Mouse (Mus musculus) inflammation-experienced regulatory T-cells, adult 6 months (primary cell): ENCODE data around the gene Zmiz1. TPM values are rescaled to one million over a fixed set of nuclear protein-coding genes. Genes with fewer than 3 reads are reported as not detected.
A peak's percentile ranks its signal among the peaks of the same experiment; 100 is the strongest.

Experiments
- ATAC-seq: one replicate; pipeline ENCODE4 v1.8.0; 2017
- polyA plus RNA-seq, 3 experiments: library from polyadenylated mRNA; unstranded; fragments of 100-300 nt; shearing (Covaris generic); gene quantifications; one replicate each; pipeline ENCODE4 v1.2.1; 2017

Zmiz1 gene
- polyA plus RNA-seq, 3 experiments from 2014 or later: 24.5 to 30.1 (median 26.1) TPM

DNA sequence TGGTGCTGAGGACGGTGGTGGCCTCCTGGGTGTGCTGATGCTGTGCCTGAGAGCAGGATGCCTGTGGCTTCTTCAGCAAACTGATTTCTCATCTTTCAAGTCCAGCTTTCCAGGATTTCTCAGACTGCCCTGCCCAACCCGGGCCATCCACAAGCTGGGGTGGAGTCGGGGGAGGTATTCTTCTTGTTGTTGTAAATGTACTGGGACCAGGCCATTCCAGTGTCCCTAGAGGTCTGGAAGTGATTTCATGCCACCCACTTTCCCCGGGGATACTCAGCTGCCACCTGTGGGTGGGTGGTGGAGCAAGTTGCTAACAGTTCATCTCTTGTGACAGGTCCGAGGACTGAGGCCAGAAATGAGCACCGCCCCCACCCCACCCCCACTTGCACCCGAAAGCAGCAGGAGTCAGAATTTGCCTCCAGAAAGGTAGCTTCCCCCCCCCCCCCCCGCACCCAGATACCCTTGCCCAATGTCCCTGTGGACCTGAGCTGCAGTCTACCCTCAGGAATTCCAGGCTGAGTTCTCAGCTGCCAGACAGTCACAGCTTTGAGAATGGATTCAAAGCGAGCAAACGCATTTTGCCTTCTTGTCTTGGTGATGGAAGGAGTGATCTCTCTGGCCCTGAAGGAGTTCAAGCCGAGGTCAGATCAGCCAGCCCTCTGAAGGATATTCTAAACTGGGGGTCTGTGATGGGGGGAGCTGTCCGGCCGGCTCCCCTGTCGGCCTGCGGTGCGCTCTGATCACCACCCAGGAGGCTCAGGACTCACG, 2.1 kb upstream of the Zmiz1 start:
- no peak for ATAC-seq

DNA sequence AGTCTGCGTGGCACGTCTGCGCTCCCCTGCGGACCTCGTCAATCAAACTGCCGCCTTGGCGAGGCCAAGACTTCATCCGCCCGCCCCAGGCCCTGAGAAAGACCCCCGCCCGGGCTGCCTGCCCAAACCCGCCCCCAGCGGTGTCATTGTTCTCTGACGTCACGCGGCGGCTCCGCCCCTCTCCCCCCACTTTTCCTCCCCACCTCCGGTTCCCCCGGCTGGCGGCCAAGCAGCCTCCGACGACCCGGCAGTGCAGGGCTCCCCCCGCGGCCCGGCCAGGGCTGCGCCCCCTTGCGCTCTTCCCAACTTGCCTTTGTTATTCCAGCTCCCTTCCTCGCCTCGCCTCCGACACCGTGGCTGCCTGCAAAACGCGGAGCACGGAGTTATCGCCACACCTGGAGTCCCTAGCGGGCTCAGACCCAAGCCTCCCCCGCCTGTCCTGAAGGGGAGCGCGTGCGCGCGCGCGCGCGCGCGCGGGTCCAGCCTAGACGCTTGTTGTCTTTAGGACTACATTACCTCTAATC, 1.5 kb upstream of the Zmiz1 start:
- ATAC-seq: peak; percentile 26

DNA sequence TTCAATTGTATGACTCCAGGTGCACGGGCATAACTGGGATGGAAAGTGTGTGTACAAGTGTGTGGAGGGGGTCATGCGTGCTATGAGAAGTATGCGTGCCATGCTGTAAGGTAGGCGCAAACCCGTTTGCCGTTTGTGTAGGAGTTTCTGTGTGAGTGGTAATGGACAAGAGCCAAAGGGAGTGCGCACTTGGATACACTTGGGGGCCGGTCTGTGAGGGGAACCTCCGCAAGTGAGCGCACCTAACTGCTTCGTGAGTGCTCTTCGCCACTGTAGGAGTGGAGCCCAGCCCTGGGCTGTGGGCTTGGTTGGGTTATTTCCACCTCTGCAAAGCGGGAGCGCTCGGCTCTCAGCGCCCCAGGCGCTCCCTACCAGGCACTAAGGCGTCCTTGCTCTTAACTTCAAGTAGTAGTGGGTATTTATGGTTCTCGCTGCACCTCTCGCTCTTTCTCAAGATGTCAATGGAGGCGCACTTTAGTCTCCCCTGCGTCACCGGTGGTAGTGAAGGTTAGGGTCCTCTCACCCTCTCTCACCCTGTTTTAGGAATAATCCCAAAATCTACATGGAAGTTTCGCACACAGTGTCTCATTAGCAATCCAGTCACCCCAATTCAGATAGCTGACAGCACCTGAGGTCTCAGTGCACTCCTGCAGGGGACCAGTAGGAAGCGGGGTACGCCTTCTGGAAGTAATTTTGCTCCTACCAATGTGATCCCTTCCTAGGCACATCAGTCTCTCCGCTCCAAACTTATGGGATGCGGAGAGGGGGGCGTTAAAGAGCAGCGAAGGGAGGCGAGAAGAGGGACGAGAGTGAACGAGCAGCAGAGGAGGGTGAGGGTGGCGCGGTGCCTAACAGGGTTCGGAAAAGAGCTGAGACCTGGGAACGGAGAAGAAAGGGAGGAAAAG, 622 bp upstream of the Zmiz1 start:
- peak; percentile 6 for ATAC-seq

DNA sequence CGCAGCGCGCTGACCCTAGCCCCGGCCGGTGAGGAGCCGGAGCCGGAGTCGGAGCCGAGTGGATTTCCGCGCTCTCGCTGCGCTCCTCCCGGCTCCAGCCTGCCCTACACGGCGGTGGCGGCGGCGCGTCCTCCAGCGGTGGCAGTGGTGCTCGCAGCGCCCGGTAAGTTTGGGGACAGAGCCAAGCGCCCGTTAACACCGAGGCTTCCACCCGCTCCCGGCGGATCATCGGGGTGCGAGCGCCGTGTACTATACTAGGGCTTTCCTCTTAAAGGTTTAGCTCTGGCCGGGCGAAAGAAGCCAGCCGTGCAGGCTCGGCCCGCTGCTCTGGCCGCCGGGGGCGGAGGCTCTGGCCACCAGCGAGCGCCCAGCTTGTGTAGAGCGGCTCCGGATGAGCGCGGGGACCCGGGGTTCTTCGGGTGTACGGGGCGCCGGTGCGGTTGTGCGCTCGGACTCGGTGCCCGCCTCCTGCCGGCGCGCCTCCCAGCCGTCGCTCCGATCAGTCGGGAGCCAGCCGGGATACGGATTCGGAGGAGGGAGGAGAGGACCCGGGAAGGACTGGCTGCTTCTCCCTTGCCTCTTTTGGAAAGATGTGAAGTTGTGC, 511 bp downstream of the Zmiz1 start:
- peak; percentile 29 for ATAC-seq

DNA sequence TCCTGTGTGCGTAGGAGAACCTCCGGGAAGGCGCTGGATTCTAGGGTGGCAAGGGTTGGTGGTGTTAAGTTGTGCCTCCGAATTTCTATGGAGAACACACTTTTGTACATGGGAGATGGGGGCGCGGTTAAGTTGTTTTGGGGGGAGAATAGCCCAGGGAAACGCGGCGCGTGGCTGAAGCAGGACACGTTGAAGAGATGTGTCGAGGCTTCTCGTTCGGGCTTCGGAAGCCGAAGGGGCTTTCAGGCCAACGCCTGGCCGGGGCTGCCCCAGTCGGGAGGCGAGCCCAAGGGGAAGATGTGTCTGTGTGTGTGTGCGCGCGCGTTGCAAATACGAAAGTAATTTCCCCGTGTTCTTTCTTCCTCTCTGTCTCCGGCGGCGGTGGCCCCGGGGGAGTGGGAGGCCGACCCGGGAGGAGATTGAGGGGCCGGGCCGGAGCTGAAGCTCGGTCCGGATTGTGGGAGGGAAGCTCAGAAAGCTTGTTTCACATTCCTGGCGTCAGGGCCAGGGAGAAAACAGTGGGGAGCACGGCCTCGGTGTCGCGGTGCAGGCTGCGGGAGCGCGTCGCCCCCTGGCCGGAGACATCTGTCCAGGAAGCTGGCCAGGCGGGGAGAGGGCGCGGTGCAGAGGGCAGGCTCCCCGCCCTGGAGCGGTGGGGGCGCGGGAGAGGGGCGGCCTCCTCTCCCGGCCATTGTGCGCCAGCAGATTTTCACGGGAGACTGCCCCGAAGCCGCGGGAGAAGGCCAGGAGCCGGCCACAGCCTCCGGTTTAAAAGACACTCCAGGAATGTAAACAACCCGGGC, 1.2 kb downstream of the Zmiz1 start:
- ATAC-seq: peak; percentile 45

DNA sequence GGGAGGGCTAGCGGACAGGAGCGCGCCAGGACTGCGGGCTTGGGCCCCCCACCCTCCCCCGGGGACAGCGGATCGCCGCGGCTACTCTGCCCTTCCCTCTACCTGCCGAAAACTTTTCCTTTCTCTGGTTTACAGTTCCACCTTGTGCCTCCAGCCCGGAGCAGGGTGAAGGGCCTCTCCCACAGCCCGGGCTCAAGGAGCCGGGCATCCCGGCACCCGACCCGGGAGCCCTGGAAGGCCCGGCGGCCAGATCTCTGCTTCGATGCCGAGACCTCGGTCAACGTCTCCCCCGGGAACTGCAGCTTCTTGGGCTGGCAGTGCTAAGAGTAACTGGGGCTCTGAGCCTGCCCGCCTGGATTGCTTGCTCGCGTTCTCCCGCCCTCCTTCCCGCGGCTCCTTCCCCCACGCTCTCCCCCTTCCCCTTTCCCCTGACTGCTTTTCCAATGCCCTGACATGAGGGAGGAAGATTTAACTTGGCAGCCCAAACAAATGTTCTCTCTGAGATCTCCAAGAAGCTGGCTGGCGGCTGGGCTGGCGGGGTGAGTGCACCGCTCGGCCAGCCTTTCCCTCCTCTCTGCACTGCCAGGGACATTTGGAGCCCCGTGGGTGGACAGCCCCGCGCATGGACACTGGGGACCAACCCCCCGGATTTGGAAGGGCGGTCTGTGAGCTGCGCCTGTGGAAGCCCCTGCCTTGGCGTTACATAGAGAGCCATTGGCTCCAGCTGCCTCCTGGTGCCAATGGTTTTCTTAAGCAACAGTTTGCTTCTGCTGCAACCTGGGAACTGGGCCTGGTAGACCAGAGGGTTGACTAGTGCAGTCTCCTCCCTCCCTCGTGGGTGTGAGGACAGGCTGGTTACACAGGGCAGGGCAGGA, 2.1 kb downstream of the Zmiz1 start:
- no peak for ATAC-seq

DNA sequence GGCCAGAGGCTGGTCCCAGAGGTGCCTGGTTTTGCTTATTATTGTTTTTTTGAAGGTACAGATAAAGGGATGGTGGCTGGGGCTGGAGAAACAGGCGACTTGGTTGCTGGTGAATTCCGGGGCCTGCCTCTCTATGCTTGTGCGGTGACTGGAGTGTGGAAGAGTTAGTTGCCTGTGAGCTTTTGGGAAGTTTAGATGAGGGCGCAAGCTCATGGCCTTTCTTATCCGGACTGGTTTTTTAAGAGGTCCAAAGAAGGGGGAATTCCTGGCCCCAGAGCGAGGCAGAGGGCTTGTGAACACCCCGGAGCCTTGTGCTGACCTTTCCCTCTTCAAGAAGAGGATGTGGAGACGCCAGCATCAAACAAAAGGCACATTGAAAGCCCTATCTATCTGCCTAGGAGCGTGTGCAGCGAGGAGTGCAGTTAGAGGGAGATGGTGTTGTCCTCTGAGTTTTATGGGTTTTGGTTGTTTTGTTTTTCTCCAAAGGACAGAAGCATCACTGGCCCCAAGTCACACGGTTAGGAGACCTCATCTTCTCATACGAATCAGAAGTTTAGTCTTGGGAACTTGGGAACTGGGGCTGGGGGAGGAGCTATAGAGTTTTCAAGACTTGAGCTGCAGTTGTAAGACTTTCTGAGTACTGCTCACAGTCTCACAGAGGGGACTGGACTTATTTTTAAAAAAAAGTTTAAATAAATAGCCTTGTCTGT, 2.8 kb downstream of the Zmiz1 start:
- no peak for ATAC-seq

DNA sequence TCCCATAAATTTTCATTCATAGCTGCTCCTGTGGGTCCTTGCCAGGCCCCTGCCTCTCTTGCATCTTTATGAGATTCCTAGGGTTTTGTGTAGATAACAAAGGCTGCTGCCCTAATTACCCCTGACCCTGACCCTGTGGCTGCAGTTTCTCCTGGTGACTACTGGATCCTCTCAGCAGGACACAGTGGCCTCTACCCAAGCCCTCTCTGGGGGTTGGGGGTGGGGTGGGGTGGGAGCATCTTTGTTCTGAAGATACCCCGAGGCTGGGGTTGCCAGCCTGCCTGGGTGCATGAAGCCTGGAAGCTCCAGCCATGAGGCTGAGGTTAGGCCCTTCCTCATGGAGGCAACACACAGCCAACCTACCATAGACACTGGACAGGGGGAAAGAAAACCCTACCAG, 4.0 kb downstream of the Zmiz1 start:
- ATAC-seq: no peak

DNA sequence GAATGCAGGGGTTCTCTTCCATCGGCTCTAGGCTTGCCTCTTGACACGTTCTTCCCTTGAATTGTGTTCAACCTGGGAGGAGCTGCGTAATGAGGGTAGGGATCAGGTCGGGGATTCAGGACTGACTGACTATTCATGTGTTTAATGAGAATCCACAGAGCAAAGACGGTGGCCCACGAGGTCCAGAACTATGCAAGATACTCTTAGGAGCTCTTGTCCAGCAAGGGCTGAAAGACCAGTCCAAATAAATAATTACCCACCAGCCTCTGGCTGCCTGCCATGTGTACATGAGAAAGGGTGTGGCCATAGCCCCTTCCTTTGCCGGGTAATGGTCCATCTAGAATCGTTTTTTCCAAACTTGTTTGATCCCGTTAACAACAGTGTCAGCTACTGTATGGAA, 4.9 kb downstream of the Zmiz1 start:
- ATAC-seq: no peak

DNA sequence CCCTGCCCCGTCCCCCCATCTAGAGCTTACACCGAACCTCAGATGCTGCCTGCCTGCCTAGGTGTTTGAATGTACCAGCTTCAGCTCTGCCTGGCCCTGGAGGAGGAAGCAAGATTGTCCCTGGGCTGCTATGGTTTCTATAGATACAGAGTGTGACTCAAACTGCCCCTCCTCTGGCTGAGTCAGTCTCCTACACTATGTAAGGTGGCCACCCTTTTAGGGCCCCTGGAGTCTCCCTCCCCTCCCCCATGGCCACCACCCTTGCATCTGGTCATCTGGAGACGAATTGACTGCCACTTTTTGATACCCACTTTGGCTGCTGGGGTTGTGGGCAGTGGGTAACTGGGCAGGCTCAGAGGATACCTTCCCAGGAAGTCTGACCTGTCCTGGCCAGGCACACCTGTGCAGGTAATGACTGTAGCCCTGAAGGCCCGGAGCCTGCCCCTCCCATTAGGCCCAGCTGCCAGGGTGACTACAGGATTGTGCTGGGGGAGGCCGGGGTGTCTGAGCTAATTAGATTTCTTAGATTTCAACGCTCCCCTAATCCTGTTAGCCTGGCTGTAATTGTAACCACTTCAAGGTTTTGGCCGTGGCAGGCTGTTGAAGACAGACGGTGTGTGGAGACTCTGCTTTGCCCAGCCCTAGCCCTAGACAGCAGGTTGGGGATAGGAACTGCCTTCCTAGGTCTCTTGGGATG, 5.8 kb downstream of the Zmiz1 start:
- no peak for ATAC-seq

DNA sequence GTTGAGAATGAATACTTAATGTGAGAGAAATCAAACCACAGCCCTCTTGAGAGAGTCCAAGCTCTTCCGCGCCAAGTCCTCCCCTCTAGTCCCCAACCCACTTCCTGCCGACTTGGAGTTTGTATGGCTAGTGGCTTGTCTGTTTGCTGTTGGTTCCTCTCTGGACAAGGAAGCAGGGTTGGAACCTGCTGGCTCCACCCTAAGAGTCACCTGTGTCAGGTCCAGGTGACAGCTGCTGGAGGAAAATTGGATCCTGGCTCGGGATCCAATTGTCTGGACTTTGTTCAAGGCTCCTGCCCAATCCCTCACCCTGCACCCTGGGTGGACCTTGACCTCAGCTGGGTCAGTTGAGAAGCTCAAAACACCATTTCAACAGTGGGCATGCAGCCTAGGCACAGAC, 7.4 kb downstream of the Zmiz1 start:
- peak; percentile 58 for ATAC-seq

DNA sequence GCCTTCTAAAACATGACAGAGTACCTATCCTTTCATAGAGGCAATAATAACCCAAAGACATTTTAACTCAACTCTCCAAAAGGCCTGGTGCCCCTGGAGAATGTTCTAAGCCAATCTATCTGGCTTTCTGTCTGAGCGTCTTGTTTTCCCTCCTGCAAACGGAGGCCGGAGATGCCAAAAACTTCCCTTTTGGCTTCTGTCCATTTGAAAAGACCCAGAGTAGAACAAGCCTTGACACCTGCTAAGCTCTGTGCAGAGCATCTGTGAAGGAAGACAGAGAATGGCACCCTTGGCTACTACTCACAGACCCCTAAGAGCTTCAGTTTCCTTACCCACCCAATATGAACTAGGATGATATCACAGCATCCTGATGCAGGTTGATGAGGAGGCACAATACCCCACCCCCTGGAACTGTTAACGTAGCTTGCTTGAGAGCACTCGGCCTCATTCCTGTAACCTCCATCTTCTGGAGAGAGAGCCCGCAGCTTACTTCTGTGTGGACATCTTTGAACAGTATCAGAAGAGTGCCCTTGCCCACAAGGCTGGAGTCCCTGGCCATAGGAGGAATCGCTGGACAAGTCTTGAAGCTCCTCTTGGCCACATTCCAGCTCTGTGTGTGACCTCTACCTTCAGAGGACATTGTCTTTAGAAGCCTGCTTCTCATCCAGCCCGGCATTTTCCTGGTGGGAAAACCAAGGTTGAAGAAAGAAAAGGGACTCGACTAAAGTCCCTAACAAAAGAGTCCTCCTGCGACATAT, 9.1 kb downstream of the Zmiz1 start:
- no peak for ATAC-seq

DNA sequence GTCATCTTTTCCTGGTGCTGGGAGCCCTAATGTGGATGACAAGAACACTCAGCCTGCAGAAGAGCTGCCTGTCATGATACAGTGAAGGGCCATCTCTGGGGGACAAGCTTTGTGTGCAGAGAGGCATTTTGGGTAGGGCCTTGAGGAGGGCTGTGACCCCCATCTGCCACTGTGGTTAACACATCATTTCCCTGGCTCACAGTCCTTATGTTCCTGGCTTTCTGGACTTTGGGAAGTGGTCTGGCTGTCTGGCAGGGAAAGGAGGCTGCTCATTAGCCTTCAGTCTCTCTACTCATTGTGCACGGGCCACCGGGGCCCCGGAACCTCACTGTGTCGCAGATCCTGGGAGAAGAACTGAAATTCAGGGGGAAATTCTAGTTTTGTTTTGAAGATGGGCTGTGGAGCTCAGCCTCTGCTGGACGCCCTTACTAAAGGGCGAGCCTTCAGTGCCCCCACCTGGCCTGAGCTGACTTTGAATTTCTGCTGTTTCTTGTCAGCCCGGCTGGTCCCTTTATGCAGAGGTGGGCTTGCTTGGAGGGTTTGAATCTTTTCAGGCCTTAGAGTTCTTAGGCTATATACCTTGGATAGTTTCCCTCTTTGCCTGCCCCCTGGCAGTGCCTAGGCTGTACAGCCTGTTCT, 10.0 kb downstream of the Zmiz1 start:
- ATAC-seq: no peak

DNA sequence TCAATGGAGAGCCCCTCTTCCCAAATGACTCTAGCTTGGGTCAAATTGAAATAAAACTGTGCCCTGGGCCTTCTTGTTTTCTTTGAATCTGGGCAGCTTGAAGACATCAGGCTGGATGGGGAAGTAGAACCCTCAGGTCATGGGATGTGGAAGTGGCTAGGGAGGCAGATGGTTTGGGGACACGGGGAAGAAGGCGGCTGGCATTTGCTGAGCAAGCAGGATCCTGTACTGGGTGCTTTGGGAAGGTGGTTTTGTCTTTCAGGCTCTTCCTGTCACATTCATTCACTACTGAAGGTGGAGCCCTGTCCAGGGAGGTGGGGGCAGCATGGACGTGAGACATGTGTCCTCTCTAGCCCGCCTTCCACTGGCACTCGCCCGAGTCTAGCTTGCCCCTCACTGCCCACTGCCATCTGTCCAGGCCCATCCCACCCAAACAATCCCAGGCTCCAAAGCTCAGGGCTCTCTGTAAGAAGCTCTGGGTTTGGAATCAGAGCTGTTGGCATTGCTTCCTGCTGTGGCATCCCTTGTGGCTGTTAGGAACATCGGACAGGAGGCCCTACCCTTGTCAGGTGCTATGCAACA, 11.3 kb downstream of the Zmiz1 start:
- ATAC-seq: no peak

DNA sequence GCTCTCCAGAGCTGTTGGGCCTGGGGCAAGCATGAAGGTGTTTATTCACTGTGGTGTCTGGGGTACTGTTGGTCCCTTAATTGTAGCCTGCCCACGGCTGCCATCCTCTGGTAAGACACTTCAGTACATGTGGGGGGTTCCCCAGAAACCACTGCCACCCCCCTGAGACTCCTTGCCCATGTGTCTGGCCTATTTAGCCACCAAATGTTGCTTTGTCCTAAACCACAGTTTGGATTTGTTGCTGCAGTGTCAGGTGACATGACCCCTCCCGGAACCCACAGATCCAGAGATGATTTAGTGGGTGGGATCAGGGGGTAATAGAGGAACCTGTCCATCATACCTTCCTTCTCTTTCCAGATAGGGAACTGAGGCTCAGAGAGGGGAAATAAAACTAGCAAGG, 12.1 kb downstream of the Zmiz1 start:
- no peak for ATAC-seq

DNA sequence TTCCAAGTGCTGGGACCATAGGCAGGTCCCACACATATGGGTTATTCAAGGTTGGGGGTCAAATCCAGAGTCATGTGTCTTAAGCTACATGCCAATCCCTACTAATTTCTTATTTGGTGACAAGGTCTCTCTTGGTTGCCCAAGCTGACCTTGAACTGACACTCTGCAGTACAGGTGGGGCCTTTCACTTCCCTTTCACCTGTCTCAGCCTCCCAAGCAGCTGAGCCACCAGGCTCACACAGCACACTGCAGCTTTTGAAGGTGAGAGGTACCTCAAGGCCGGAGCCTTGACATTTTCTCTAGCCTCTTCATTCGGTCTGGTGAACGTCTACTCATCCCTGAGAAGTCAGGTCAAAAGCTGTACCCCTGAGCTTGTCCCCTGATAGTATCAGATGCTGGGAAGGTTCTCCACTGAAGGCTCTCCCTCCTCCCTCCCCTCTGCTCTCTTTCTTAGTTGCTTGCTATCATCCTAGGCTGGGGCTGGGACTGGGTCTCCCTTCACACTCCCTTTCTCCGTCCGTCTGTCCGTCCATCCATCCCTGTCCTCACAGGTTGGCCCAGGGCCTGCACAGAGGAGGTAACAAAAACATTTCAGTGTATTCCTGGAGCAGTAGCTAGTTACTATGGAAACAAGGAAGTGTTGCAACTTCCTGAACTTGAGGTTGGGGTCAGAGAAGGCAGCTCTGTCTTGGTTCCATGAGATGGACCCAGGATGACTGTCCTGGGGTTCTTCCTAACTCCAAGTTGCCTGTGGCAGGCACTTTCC, 13.3 kb downstream of the Zmiz1 start:
- peak; percentile 11 for ATAC-seq

DNA sequence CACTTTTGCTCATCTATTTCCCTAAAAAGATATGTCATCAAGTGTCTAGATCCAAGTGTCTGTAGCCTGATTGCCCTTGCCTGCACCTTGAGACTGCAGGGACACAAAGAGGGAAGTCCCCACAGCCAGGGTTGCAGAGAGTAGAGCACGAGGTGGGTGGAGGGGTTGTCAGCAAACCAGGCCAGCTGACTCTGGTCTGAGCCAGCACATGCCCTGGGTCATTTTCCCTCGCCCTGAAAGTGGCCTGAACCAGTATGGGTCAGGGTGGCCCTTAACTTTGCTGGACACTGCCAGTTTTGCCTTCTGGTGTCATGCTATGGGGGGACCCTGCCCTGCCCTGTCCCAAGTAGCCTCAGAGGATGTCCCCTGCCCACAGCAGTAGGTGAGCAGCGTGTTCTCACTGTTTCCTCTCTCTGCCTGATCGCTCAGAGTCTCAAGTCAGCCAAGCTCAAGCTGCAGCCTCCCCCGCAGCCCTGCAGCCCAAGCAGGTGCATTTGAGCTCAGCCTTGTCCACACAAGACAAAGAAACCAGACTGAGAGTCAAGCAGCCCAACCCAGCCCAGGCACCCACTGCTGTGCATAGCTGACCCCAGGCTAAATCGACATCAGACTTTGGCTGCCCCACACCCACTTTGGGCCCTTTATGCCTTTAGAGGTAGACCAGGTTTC, 14.1 kb downstream of the Zmiz1 start:
- peak; percentile 77 for ATAC-seq
